Mouse (Mus musculus) midbrain, embryonic 13.5 days (tissue): ENCODE results near the gene Serpinb9b. TPM values are rescaled to one million over a fixed set of nuclear protein-coding genes. Genes with fewer than 3 reads are reported as not detected.
A peak's percentile ranks its signal among the peaks of the same experiment; 100 is the strongest.

Experiments used
- ATAC-seq: fragments of 200-750 bp; cut with Nextera tagmentation; 2 replicates; pipeline ENCODE4 v1.8.0; 2017; ENCODE audit warnings: mild to moderate bottlenecking, moderate TSS enrichment, moderate library complexity
- H3K27ac ChIP-seq: fragments of 300-500 bp; sonication (generic); 2 replicates; pipeline ENCODE4 v1.5.1; 2015; ENCODE audit warnings: inconsistent platforms, mild to moderate bottlenecking, moderate library complexity
- H3K27me3 ChIP-seq: fragments of 300-500 bp; sonication (generic); 2 replicates; pipeline ENCODE4 v1.6.1; 2015; ENCODE audit warnings: mild to moderate bottlenecking, inconsistent platforms
- H3K36me3 ChIP-seq: fragments of 300-500 bp; sonication (generic); 2 replicates; pipeline ENCODE4 v1.6.1; 2015; ENCODE audit warnings: mild to moderate bottlenecking, inconsistent platforms
- H3K4me1 ChIP-seq: fragments of 300-500 bp; sonication (generic); replicated peaks from 2 replicates; pipeline ENCODE4 v1.6.1; 2015; ENCODE audit warnings: inconsistent platforms
- H3K4me2 ChIP-seq: fragments of 300-500 bp; sonication (generic); replicated peaks from 2 replicates; pipeline ENCODE4 v1.6.1; 2015; ENCODE audit warnings: moderate library complexity, mild to moderate bottlenecking, inconsistent platforms
- H3K4me3 ChIP-seq: fragments of 300-500 bp; sonication (generic); replicated peaks from 2 replicates; pipeline ENCODE4 v1.5.1; 2015; ENCODE audit warnings: mild to moderate bottlenecking, inconsistent platforms
- H3K9ac ChIP-seq: fragments of 300-500 bp; sonication (generic); replicated peaks from 2 replicates; pipeline ENCODE4 v1.6.1; 2015; ENCODE audit warnings: mild to moderate bottlenecking, inconsistent platforms
- H3K9me3 ChIP-seq: fragments of 300-500 bp; sonication (generic); 2 replicates; pipeline ENCODE4 v1.6.1; 2016; ENCODE audit warnings: mild to moderate bottlenecking, inconsistent platforms
- WGBS: fragments of 180-500 bp; shearing (Covaris S2); methylation state at CpG from one replicate; pipeline ENCODE4 v1.1.7; 2015; 5-methylcytosine and 5-hydroxymethylcytosine counted together
- polyA plus RNA-seq: library from polyadenylated mRNA; unstranded; fragments of >200 nt; fragmentation: Nextera tagmentation; extraction: Ambion mirVana; gene quantifications from 2 replicates; pipeline ENCODE4 v1.2.1, GENCODE M21; 2015

The Serpinb9b gene
- polyA plus RNA-seq, 1 experiment from 2014 or later, result 0.32 TPM

DNA sequence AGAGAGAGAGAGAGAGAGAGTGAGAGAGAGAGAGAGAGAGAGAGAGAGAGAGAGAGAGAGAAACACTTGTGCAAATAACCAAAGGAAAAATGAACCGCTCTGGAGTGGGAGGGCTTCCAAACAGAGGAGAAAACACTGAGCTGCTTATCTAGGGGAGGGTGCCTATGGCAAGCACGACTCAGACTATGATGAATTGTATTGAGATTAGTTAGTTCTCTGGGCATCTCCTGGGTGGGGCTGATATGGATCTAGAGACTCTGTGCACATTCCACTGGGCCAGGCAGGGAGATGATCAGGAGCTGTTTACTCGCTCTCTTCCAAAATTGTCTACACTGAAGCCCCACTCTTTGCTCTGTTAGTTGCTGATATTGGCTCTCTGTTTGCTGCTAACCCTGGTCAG, 24.5 kb downstream of the Serpinb9b start:
- Histone ChIP-seq H3K9ac (no peak overlapping the region), H3K4me1 (no peaks in the 10 kb centered on the region), H3K9me3 (no peaks in the 10 kb centered on the region), H3K27me3 (no peaks in the 10 kb centered on the region), H3K4me2 (no peak overlapping the region), H3K4me3 (no peak overlapping the region), H3K36me3 (no peaks in the 10 kb centered on the region), H3K27ac (no peak overlapping the region)
- no peak for ATAC-seq
- 72% methylated on average over 3 of the region's 3 CpGs for WGBS

DNA sequence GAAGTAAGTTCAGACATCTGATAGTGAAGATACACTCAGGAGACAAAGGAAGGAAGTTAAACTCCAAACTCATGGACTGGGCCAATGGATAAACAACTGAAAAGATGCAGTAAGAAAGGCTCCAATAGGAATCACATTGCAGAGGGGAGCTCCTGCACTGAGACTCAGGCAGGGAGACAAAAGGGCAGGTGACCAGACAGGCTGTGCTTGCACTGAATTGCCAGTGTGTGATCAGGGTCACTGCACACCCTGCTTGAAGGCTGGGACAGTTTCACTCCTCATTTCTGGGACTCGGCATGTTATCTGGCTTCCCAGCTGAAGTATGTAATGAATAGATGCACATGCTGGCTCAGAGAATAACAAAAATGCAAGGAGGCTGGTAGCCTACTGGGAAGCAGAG, 35.8 kb downstream of the Serpinb9b start:
- no peak overlapping the region for H3K4me2 ChIP-seq
- H3K4me3 ChIP-seq, result no peak overlapping the region
- H3K4me1 ChIP-seq, result no peaks in the 10 kb centered on the region
- ATAC-seq, result no peak
- 62% methylated on average over 1 of the region's 1 CpGs for WGBS
- H3K27me3 ChIP-seq, result no peaks in the 10 kb centered on the region
- no peaks in the 10 kb centered on the region for H3K36me3 ChIP-seq
- H3K27ac ChIP-seq, result no peak overlapping the region
- H3K9me3 ChIP-seq, result no peaks in the 10 kb centered on the region
- H3K9ac ChIP-seq, result no peak overlapping the region

DNA sequence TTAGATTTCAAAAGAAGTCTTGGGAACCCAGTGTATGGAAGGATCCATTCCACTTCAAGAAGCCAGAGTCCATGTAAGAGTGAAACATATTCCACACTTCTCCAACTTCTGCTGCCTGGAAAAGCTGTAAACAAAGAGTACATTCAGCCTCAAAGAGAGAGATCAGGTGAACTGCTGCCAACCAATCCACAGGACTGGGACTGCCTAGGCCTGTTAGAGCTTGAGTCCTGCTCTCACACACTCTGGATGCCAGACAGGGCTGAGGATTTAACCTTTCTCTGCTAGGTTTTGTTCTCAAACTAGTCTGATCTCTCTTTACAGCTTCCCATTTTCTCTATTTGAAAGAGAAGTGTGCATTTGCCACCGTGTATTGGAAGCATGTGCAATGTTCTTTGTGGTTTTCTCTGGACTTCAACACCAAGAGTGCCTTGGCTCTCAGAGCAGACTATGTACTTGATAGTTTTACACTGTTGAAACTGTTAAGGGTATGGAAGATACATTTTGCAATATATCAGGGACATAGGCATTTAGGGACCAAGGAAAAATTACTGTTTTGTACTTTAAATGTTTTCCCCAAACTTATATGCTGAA, 40.3 kb downstream of the Serpinb9b start:
- H3K4me2 ChIP-seq, result no peak overlapping the region
- no peaks in the 10 kb centered on the region for H3K36me3 ChIP-seq
- no peak overlapping the region for H3K9ac ChIP-seq
- H3K27me3 ChIP-seq, result no peaks in the 10 kb centered on the region
- H3K9me3 ChIP-seq, result peaks cover 6% of the 10 kb centered on the region; the same call in 1 of the 2 replicates
- ATAC-seq, result no peak
- H3K4me3 ChIP-seq, result no peak overlapping the region
- H3K4me1 ChIP-seq, result no peaks in the 10 kb centered on the region
- no peak overlapping the region for H3K27ac ChIP-seq
- WGBS, result 69% methylated on average over 1 of the region's 1 CpGs

DNA sequence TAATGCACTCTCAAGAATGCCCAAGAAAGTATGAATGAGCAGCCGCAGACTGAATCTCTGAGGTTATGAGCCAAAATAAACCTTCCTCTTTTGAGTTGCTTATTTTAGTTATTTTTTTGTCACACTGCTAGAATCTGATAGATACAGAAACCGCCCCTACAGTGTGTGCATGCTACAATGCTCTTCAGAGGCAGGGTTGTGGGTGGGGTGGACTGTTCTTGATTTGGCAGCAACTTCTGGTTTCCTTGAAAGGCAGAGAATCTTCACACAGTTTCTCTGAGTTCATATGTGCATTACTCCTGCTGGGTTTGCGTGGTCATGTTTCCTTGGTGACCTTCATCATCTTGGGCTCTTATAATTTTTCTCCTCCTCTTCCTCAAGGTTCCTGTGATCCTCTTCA, 40.9 kb downstream of the Serpinb9b start:
- H3K4me1 ChIP-seq, result no peaks in the 10 kb centered on the region
- no peaks in the 10 kb centered on the region for H3K36me3 ChIP-seq
- ATAC-seq, result no peak
- H3K4me2 ChIP-seq, result no peak overlapping the region
- H3K4me3 ChIP-seq, result no peak overlapping the region
- H3K9me3 ChIP-seq, result peaks cover 6% of the 10 kb centered on the region; the same call in 1 of the 2 replicates
- 93% methylated on average over 3 of the region's 3 CpGs for WGBS
- H3K27me3 ChIP-seq, result no peaks in the 10 kb centered on the region
- H3K27ac ChIP-seq, result no peak overlapping the region
- H3K9ac ChIP-seq, result no peak overlapping the region

DNA sequence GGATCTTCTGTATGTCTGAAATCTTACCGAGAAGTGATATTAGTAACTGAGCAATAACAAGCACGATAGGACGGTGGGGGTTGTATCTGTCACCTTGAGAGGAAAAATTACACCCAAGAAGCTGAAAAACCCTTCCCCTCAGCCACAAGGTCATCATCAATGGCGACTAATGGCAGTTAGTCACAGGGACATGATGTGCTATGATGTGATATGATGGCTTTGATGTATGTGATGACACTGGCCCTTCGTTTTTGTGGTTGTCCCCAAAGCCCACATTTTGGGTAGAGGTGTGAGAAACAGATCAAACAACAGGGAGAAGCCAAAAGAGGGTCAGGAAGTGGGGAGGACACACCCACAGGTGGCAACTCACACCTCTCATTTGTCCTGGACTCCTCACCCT, 44.6 kb downstream of the Serpinb9b start:
- no peak overlapping the region for H3K9ac ChIP-seq
- WGBS, result 87% methylated on average over 5 of the region's 5 CpGs
- H3K4me1 ChIP-seq, result no peaks in the 10 kb centered on the region
- H3K36me3 ChIP-seq, result no peaks in the 10 kb centered on the region
- no peak overlapping the region for H3K27ac ChIP-seq
- ATAC-seq, result no peak
- H3K27me3 ChIP-seq, result no peaks in the 10 kb centered on the region; the same call in 1 of the 2 replicates
- H3K4me3 ChIP-seq, result no peak overlapping the region
- peaks cover 6% of the 10 kb centered on the region; the same call in 1 of the 2 replicates for H3K9me3 ChIP-seq
- no peak overlapping the region for H3K4me2 ChIP-seq

DNA sequence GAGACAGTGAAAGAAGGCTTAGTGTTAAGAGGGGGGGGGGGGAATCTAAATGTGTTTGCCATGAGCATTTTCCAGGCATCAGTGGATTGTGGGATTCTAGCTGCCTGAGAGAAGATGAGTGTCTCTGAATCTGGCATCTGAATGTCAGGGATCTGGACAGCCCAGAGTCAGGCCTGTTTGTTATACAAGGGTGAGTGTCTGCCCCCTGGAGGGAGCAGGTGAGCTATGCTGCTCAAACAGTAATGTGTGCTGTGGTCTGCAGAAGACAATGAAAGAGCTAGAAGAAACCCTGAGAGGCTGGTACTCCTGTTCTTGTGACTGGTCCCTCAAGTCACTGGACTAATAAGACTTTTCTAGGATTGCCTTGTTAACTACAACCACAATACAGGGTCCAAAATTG, 46.8 kb downstream of the Serpinb9b start:
- Histone ChIP-seq H3K4me2 (no peak overlapping the region), H3K4me1 (peaks cover 6% of the 10 kb centered on the region), H3K9me3 (peaks cover 4% of the 10 kb centered on the region; the same call in 1 of the 2 replicates), H3K9ac (no peak overlapping the region), H3K36me3 (no peaks in the 10 kb centered on the region), H3K27ac (no peak overlapping the region), H3K4me3 (no peak overlapping the region), H3K27me3 (no peaks in the 10 kb centered on the region; the same call in 1 of the 2 replicates)
- peak; percentile 55; the same call in 1 of the 2 replicates for ATAC-seq

DNA sequence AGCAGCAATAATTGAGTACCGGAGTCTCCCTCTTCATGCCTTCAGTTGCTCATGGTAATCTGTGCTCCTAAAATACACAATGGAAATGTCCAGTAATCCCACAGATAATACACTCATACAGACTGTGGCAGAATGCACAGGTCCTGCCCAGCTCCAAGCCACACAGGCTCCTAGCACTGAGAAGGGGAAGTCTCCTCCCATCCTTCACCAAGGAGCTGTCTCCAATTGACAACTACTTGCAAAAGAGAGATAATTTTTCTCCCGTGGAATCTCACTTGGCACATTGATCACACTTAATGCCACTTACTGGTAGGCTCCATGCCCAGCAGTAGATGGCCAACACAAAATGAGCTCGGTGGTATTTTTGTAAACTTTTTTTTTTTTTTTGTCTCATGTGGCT, 49.0 kb downstream of the Serpinb9b start:
- Histone ChIP-seq H3K27ac (no peak overlapping the region), H3K4me3 (no peak overlapping the region)

DNA sequence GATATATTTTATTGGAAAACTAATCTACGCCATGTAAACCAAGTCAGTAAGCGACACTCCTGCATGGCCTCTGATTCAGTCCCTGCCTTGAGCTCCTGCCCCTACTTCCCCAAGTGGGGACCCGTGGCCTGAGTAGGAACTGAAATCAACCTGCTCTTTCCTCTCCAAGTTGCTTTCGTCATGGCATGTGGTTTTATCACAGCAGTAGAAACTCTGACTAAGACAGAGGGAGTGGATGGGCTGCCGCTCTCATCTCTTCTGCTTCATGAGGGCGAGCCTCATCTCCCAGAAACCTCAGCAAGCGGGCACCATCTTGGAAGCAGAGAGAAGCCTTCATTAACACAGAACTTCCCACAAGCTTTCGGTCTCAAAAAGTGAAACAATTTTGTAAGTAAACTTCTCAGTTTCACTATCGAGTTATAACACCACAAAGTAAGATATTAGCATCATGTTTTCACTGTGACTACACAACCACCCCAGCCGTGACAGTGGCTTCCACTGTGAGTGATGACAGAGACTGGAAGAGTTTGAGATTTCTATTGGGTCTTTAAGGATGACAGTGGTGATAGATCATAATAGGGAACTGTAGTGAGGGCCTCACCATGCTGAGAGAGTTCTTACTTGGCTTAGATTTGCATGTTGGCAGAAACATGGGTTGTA, 49.9 kb downstream of the Serpinb9b start:
- Histone ChIP-seq H3K4me2 (no peak overlapping the region), H3K9me3 (no peaks in the 10 kb centered on the region), H3K27ac (no peak overlapping the region), H3K4me3 (no peak overlapping the region), H3K36me3 (no peaks in the 10 kb centered on the region), H3K9ac (no peak overlapping the region), H3K4me1 (peaks cover 6% of the 10 kb centered on the region), H3K27me3 (no peaks in the 10 kb centered on the region; the same call in 1 of the 2 replicates)
- ATAC-seq, result no peak
- WGBS, result 92% methylated on average over 10 of the region's 10 CpGs

More for the DNA sequence above, 49.0 kb downstream of the Serpinb9b start:
- H3K4me1 ChIP-seq, result peaks cover 6% of the 10 kb centered on the region
- WGBS, result 78% methylated on average over 3 of the region's 3 CpGs
- H3K9ac ChIP-seq, result no peak overlapping the region
- no peaks in the 10 kb centered on the region for H3K9me3 ChIP-seq
- H3K27me3 ChIP-seq, result no peaks in the 10 kb centered on the region; the same call in 1 of the 2 replicates
- ATAC-seq, result no peak
- no peaks in the 10 kb centered on the region for H3K36me3 ChIP-seq
- no peak overlapping the region for H3K4me2 ChIP-seq

DNA sequence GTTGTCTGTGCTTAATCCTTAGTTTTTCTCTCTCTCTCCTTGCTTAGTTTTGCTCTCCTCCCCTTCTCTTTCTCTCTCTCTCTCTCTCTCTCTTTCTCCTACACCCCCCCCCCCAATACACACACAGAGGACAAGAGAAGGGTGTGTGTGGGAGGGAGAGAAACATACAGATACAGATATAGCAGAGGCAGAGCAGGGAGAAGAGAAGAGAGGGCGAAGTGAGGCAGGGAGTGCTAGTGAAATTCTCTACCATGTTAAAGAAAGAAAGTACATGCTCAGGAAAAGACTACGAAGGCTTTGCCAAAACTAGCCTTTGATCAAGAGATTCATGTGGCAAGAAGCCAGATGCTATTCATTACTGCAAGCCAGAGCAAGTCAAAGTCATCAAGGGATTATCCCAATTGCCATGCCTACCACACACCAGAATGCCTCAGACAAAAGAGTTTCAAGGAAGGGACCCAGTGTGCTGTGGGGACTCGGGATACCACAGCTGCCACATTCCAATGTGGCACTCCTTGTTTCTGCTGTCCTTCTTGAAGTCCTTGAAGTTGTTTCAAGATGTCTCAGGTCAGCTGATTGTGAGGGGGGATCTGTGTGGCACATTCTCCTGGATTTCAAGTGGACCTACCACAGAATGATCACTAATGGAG, 51.0 kb downstream of the Serpinb9b start, which contains the start of gene Serpinb1b:
Gene Serpinb1b, plus strand, starts transcription at position 520 of the 650 bp plus-strand sequence.
- 35% methylated on average over 3 of the region's 3 CpGs for WGBS
- peak; percentile 88 for ATAC-seq
- Histone ChIP-seq H3K27ac (no peak within 1 kb of the TSS), H3K9me3 (no peaks in the 10 kb centered on the region), H3K4me1 (peaks cover 6% of the 10 kb centered on the region), H3K27me3 (no peaks in the 10 kb centered on the region; the same call in 1 of the 2 replicates), H3K36me3 (no peaks in the 10 kb centered on the region), H3K9ac (no peak within 1 kb of the TSS), H3K4me2 (no peak within 1 kb of the TSS), H3K4me3 (no peak within 1 kb of the TSS)

DNA sequence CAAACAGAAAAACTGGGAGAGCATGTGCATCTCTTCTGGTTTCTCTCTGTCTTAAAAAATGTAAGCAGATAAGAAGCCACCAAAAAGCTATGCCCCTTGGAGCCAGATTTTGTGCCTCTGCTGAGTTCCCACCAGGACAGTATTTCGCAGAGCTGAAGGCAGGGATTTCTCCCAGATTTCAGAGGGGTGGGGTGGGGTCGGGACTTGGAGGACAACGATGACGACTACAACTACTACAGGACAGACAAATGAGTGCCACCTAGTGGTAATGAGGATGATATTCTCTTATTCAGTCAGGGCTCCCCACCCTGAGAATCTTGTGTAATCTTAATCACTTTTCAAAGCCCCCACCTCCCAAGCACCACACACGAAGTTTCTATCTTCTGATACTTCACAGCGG, 52.2 kb downstream of the Serpinb9b start:
- WGBS, result 29% methylated on average over 6 of the region's 6 CpGs
- peaks cover 6% of the 10 kb centered on the region for H3K4me1 ChIP-seq
- no peak overlapping the region for H3K9ac ChIP-seq
- no peak overlapping the region for H3K4me2 ChIP-seq
- H3K27ac ChIP-seq, result no peak overlapping the region
- ATAC-seq, result peak; percentile 57
- H3K36me3 ChIP-seq, result no peaks in the 10 kb centered on the region
- no peak overlapping the region for H3K4me3 ChIP-seq
- H3K27me3 ChIP-seq, result no peaks in the 10 kb centered on the region; the same call in 1 of the 2 replicates
- no peaks in the 10 kb centered on the region for H3K9me3 ChIP-seq

DNA sequence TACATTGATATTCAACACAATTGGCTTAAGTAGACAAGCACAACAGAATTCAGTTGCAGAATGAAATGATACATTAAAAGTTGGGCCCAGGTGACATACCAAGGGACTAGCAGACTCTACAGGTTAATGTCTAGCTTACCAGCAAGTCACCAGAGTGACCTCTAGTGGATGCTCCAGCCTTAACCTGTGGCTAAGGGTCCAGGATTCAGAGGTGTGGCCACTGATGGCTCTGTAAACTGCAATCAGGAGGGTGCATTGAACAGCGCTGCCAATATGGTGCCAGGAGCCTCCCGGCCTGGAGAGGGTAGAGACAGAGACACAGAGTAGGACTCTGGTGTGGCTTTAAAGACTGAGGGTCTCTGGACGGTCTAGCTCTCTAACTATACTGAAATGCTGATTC, 53.1 kb downstream of the Serpinb9b start:
- Histone ChIP-seq H3K4me3 (no peak overlapping the region), H3K9me3 (no peaks in the 10 kb centered on the region), H3K27ac (no peak overlapping the region), H3K4me1 (peaks cover 12% of the 10 kb centered on the region), H3K36me3 (no peaks in the 10 kb centered on the region), H3K9ac (no peak overlapping the region), H3K4me2 (no peak overlapping the region), H3K27me3 (no peaks in the 10 kb centered on the region)
- no peak for ATAC-seq
- 32% methylated on average over 3 of the region's 3 CpGs for WGBS

DNA sequence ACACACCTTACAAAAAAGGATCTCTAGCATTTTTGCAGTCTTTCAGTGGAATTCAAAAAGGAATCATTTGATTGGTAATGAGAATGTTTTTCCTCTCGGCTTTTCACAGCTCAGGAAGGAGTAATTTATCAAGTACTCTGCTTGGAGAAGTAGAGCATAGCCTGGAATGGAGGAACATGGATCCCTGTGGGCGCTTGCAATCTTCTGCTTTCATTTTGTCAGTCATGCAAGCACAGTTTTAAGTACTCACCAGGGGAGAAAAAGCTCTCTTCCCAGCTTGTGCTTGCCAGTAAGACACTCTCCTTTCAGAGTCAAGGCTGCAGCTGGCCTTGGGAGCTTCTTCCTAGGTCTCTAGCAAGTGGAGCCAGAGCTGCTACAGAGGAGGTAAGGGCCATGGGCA, 56.6 kb downstream of the Serpinb9b start:
- Histone ChIP-seq H3K27me3 (no peaks in the 10 kb centered on the region), H3K9ac (no peak overlapping the region), H3K4me3 (no peak overlapping the region), H3K36me3 (no peaks in the 10 kb centered on the region), H3K4me2 (no peak overlapping the region), H3K27ac (no peak overlapping the region), H3K4me1 (peaks cover 9% of the 10 kb centered on the region), H3K9me3 (no peaks in the 10 kb centered on the region)
- 73% methylated on average over 2 of the region's 2 CpGs for WGBS
- no peak for ATAC-seq
